Mouse (Mus musculus): ENCODE results near the gene Psmd9.

DNA sequence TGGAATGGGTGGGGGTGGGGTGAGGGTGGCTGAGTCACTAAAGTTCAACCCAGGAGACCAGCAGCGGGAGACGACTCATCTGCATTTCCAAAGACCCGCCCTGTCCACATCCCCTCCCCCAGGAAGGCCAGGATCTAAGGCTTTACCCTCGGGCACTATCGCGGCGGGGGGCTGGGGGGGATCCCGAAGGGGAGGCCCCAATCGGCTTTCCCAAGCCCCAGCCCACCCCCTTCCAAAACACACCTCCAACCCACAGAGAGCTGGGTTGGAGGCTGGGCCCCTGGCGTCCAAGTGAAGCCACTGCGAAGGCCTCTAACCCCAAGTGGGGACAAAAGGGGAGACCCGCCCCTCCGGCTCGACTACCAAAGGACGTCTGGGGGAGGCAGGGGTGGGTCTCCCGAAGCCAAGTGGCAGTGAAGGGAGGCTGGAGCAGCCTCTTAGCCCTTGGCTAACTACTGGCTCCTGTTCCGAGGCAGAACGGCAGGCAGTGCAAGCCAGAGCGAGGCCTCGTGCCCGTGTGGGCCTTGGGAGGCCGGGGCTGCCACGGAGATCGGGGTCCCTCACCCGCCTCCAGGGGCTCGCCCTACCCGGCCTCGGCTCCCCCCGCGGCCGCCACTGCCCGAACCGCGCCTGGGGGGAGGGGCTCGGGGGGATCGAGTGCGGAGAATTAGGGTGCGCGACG, 30.8 kb upstream of the Psmd9 start:
- no peak for TF ChIP-seq CTCF (IDR thresholded peaks at IDR 0.05; ENCODE audit: extremely low read depth, insufficient read length, insufficient replicate concordance, low read depth, low read length)
- peak; percentile 39 for TF ChIP-seq POLR2A (IDR thresholded peaks at IDR 0.05; ENCODE audit: low read depth, low read length)

All from small intestine, adult 2 months (tissue).